Mouse (Mus musculus) E14TG2a.4 (cell line): ENCODE results near the gene Allc.

Experiments used
- H3K27me3 ChIP-seq: 2 replicates; pipeline ENCODE4 v1.6.1; 2014; ENCODE audit warnings: low read length, control low read depth; ENCODE audit not compliant: insufficient read depth
- H3K36me3 ChIP-seq: 2 replicates; pipeline ENCODE4 v1.6.1; 2014; ENCODE audit warnings: low read length, control low read depth; ENCODE audit not compliant: insufficient read depth
- H3K4me1 ChIP-seq: replicated peaks from 2 replicates; pipeline ENCODE4 v1.6.1; 2014; ENCODE audit warnings: low read depth, low read length, control low read depth
- H3K4me3 ChIP-seq: replicated peaks from 2 replicates; pipeline ENCODE4 v1.5.1; 2014; ENCODE audit warnings: mild to moderate bottlenecking, low read length
- H3K9me3 ChIP-seq: 2 replicates; pipeline ENCODE4 v1.6.1; 2014; ENCODE audit warnings: low read length, control low read depth
- CTCF ChIP-seq: conservative IDR thresholded peaks from 2 replicates; pipeline ENCODE4 v1.5.1; 2014; ENCODE audit warnings: low read length
- NANOG ChIP-seq: IDR thresholded peaks from 2 replicates; pipeline ENCODE4 v1.6.1; 2014; ENCODE audit warnings: borderline replicate concordance, low read length, mixed read lengths
- POU5F1 ChIP-seq: IDR thresholded peaks from 2 replicates; pipeline ENCODE4 v1.6.1; 2014; ENCODE audit warnings: low read length, borderline replicate concordance

The Allc gene

DNA sequence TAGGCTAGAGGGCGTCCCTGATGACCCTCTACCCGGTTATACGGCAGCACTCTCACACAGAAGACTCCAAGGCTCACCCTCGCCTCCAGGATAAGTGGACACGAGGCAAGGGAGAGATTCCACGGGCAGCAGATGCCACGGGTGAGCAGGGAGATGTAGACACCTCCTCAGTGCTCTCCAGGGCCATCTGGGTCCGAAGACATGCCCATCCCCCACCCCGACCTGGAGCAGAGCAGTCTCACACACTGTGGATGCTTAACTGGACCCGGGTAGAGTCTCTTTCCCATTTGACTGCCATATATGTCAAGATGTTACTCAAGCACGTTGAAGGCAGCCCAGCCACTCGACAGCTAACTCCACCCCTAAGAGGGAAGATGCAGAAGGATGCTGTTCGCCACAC lies 8.1 kb upstream of the Allc start:
- no peaks in the 10 kb centered on the region for H3K36me3 ChIP-seq
- H3K4me3 ChIP-seq, result no peak overlapping the region
- H3K4me1 ChIP-seq, result peaks cover 11% of the 10 kb centered on the region; the same call in 1 of the 2 replicates
- peaks cover 7% of the 10 kb centered on the region; the same call in 1 of the 2 replicates for H3K9me3 ChIP-seq
- no peak for TF ChIP-seq NANOG
- no peak for TF ChIP-seq CTCF
- no peak for TF ChIP-seq POU5F1
- H3K27me3 ChIP-seq, result peaks cover 28% of the 10 kb centered on the region

DNA sequence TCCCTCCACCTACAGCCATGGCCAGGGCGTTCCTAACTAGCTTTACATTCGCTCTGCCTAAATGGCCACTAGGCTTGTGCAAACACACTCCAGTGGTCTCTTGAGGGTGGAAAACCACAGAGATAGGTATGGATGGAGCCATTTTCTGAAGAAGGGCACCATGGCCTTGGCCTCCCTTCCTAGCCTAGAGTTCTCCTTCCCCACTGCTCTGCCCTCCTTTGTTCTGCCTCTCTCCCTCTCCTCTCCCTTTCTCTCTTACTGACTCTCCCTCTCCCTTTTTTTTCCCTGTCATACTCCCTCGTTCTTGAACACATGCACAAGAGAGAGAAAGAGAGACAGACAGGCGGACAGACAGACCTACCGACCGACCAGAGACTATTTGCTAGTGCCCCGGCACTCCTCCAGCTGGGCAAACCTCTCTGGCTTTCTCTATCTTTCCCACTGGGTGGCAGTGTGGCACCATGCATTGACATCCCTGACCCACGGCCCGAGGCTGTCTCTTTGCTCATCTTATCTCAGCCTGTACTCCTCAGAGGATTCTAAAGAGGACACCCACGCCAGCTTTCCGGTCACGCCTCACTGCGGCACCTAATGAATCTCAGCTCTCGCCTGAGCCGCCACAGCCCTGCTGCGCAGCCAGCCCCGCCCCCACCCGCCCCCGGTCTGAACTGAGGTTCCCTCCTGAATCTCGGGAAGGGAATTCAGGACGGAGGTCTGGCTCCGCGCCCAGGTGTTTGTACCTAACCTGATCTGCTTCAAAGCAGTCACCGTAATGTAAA lies 7.0 kb upstream of the Allc start:
- no peaks in the 10 kb centered on the region for H3K9me3 ChIP-seq
- H3K27me3 ChIP-seq, result peaks cover 28% of the 10 kb centered on the region
- H3K4me3 ChIP-seq, result peak overlapping the region; percentile 20; the same call in 1 of the 2 replicates
- TF ChIP-seq CTCF (peak; percentile 51), NANOG (no peak), POU5F1 (no peak)
- peaks cover 11% of the 10 kb centered on the region; the same call in 1 of the 2 replicates for H3K4me1 ChIP-seq
- H3K36me3 ChIP-seq, result no peaks in the 10 kb centered on the region

DNA sequence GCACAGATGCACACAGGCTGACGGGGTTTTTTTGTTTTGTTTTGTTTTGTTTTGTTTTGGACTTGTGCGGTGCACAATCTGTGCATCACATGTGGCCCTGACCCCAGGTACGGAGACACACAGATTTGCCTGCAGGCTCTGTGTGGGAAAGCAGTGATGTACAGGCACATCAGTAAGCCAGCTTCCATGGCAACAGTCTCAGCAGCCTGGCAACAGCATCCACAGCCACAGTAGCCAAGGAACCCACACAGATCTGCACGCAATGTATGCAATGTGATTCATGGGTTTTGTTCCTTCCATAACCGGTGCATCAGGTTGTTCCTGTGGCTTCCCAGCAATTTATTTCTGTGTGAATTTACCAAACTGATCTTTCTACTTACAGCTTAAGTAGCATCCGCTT lies 5.6 kb upstream of the Allc start:
- no peak overlapping the region for H3K4me3 ChIP-seq
- H3K27me3 ChIP-seq, result peaks cover 28% of the 10 kb centered on the region
- no peaks in the 10 kb centered on the region for H3K9me3 ChIP-seq
- no peaks in the 10 kb centered on the region for H3K36me3 ChIP-seq
- peaks cover 8% of the 10 kb centered on the region; the same call in 1 of the 2 replicates for H3K4me1 ChIP-seq
- TF ChIP-seq NANOG (no peak), CTCF (no peak), POU5F1 (no peak)

DNA sequence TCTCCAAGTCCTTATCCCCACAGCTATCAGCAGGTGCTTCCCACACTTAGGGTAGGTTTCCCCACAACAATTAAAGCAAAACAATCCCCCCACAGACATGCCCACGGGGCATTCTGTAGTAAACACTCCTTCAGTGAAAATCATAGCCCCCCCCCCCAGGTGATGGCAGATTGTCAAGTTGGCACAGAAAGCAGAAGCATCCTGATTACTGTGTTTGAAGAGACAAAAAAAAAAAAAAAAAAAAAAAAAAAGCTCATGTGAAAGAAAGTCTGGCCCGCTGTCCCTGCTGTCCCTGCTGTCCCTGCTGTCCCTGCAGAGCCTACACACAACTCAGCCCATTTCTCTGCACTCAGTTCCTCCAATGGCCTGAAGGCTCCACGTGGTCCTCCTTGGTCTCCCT lies 1.7 kb upstream of the Allc start:
- TF ChIP-seq NANOG (no peak), CTCF (no peak), POU5F1 (no peak)
- Histone ChIP-seq H3K27me3 (peaks cover 16% of the 10 kb centered on the region), H3K9me3 (no peaks in the 10 kb centered on the region), H3K4me3 (no peak overlapping the region), H3K36me3 (no peaks in the 10 kb centered on the region), H3K4me1 (peaks cover 2% of the 10 kb centered on the region; the same call in 1 of the 2 replicates)

DNA sequence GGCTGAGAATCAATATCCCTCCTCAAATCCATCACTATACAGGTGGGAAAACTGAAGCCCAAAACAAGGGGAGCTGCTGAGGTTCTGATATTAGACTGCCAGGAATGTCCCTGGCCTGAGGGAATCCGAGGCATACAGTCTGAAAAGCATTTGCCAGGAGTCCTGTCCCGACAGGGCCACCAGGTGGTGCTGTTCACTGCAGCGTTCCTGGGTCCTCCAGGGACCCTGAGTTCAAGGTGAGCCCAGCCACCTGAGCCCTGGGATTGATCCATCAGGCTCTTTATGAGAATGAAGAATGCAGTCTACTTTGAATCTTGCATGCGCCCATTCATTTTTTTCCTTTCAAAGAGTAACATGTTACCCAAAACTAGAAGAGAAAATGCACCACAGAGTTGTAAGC lies 3.2 kb downstream of the Allc start:
- TF ChIP-seq CTCF (peak; percentile 89), POU5F1 (no peak), NANOG (no peak)
- no peak overlapping the region for H3K4me3 ChIP-seq
- no peaks in the 10 kb centered on the region for H3K4me1 ChIP-seq
- H3K27me3 ChIP-seq, result no peaks in the 10 kb centered on the region; the same call in 1 of the 2 replicates
- no peaks in the 10 kb centered on the region for H3K9me3 ChIP-seq
- no peaks in the 10 kb centered on the region for H3K36me3 ChIP-seq

DNA sequence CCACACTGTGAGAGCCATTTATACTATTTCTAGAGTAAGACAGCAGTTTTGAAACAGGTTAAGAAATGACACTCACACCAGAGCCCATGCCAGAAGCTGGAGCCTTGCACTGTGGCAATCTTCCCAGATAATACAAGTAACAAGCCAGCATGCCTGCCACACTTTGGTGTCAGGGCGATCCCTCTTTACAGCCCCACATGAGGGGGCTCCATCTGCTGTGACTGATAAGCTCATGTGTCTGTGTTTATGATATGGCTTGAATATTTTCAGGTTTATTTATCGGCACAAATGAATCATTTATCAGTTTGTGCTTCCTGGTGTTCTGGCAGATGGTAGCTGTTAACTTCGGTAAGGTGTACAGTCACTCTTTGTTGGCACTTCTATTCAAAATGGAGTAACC lies 4.2 kb downstream of the Allc start:
- H3K36me3 ChIP-seq, result no peaks in the 10 kb centered on the region
- H3K4me1 ChIP-seq, result no peaks in the 10 kb centered on the region
- H3K4me3 ChIP-seq, result no peak overlapping the region
- no peaks in the 10 kb centered on the region for H3K9me3 ChIP-seq
- TF ChIP-seq NANOG (no peak), POU5F1 (no peak), CTCF (no peak)
- H3K27me3 ChIP-seq, result no peaks in the 10 kb centered on the region; the same call in 1 of the 2 replicates

DNA sequence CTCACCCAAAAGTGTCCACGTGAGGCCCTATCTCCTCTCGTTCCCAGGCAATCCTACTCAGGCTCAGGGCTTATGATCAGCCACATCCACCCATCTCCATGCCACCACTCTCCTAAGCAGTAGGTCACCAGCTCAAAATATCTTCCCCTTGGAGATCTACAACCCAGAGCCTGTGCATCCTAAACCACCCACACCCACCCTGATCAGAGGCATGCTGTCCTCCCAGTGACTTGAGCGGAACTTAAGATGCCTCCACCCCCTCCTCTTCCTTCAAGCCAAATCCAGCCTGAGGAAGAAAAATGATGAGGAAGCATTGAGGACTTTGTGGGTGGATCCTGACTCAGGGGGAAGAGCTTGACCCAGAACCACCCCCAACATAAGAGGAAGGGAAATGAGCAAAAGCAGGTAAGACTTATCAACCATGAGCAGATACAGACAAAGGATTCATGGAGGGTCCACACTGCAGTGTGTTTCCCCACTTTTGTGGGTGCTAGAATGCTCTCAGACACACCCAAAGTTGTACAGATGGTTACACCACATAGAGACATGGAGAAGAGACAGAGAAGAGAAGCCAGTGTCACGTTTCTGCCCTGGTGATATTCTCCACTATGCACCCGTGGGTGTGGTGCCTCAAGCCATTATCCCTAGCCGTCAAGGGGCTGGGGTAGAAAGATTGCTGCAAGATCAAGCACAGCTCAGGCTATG lies 6.8 kb downstream of the Allc start:
- TF ChIP-seq POU5F1 (no peak), CTCF (no peak), NANOG (no peak)
- no peak overlapping the region for H3K4me3 ChIP-seq
- no peaks in the 10 kb centered on the region for H3K36me3 ChIP-seq
- no peaks in the 10 kb centered on the region; the same call in 1 of the 2 replicates for H3K27me3 ChIP-seq
- H3K4me1 ChIP-seq, result peaks cover 4% of the 10 kb centered on the region; the same call in 1 of the 2 replicates
- H3K9me3 ChIP-seq, result no peaks in the 10 kb centered on the region

DNA sequence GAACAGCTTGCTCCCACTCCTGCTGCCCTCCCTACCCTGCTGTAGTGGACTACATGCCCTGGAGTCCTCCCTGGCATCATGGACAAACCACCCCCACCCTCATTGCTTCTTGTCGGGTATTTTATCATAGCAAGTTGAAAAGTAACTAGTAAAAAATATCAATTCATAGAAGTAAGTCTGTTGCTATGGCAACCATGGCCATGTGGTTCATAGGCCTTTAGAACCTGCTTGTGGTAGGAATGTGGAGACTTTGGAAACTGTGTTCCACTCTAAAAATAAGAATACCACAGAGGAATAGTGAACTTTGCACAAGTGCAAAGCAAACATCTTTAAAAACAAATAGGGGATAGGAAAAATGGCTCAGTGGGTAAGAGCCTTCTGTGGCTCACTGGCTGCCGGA lies 10.1 kb downstream of the Allc start:
- no peak for TF ChIP-seq NANOG
- no peak for TF ChIP-seq CTCF
- no peak for TF ChIP-seq POU5F1
- no peaks in the 10 kb centered on the region for H3K9me3 ChIP-seq
- H3K4me3 ChIP-seq, result no peak overlapping the region
- H3K27me3 ChIP-seq, result no peaks in the 10 kb centered on the region; the same call in 1 of the 2 replicates
- peaks cover 10% of the 10 kb centered on the region; the same call in 1 of the 2 replicates for H3K4me1 ChIP-seq
- H3K36me3 ChIP-seq, result no peaks in the 10 kb centered on the region
